Mouse (Mus musculus) frontal cortex, adult (tissue): ENCODE results near the gene Olfr215.
"Not testable (repeated sequence)": the region's sequence is repeated elsewhere in the genome, so short reads cannot be mapped to it uniquely, and the experiment has no call there.

Source experiments
- ATAC-seq: cut with Nextera tagmentation; 2 replicates; pipeline ENCODE4 v1.9.2; 2017; ENCODE audit warnings: mild to moderate bottlenecking, moderate library complexity, mixed read lengths; ENCODE audit not compliant: low TSS enrichment

Olfr215 gene

GRCm38 (mm10) chr6:116584095-116584494 is at the start of gene Olfr215:
Gene Olfr215 (minus strand): TSS chr6:116584195.
- ATAC-seq = no peak

GRCm38 (mm10) chr6:116632129-116632528 is 48.1 kb upstream of the Olfr215 start:
- peak; percentile 48; the same call in 1 of the 2 replicates for ATAC-seq

GRCm38 (mm10) chr6:116629766-116630165 is 45.8 kb upstream of the Olfr215 start:
- no peak for ATAC-seq

GRCm38 (mm10) chr6:116628539-116629171 is 44.7 kb upstream of the Olfr215 start, which contains the start of gene Zfp422:
Gene Zfp422 (minus strand): TSS chr6:116628999.
- peak; percentile 91 for ATAC-seq

GRCm38 (mm10) chr6:116628095-116628494 is 44.1 kb upstream of the Olfr215 start:
- ATAC-seq = no peak

- not testable (repeated sequence) for ATAC-seq
These were observed 42.4 kb upstream of the Olfr215 start for GRCm38 (mm10) chr6:116626417-116626816.

- ATAC-seq = no peak
These were observed 37.5 kb upstream of the Olfr215 start for GRCm38 (mm10) chr6:116621318-116622023.

- ATAC-seq = no peak
These were observed 34.1 kb upstream of the Olfr215 start for GRCm38 (mm10) chr6:116618073-116618472.

GRCm38 (mm10) chr6:116615719-116616118 is 31.7 kb upstream of the Olfr215 start:
- no peak for ATAC-seq

GRCm38 (mm10) chr6:116607230-116607629 is 23.2 kb upstream of the Olfr215 start:
- no peak for ATAC-seq

- not testable (repeated sequence) for ATAC-seq
These were observed 17.0 kb upstream of the Olfr215 start for GRCm38 (mm10) chr6:116600969-116601368.

GRCm38 (mm10) chr6:116569834-116570233 is 14.2 kb downstream of the Olfr215 start:
- no peak for ATAC-seq

- ATAC-seq = no peak
These were observed 29.0 kb downstream of the Olfr215 start for GRCm38 (mm10) chr6:116554952-116555351.

- ATAC-seq = no peak
These were observed 30.1 kb downstream of the Olfr215 start, which contains the start of gene Olfr214 for GRCm38 (mm10) chr6:116553935-116554334. Gene Olfr214 (plus strand): TSS chr6:116554235.

GRCm38 (mm10) chr6:116550841-116551240 is 33.2 kb downstream of the Olfr215 start, which contains the start of gene Gm5580:
Gene Gm5580 (plus strand): TSS chr6:116551141.
- not testable (repeated sequence) for ATAC-seq

- no peak for ATAC-seq
These were observed 41.5 kb downstream of the Olfr215 start for GRCm38 (mm10) chr6:116542500-116542899.

GRCm38 (mm10) chr6:116538156-116538555 is 45.8 kb downstream of the Olfr215 start, which contains the start of gene Olfr213:
Gene Olfr213 (plus strand): TSS chr6:116538456.
- ATAC-seq = no peak
